Mouse (Mus musculus) embryonic facial prominence, embryonic 14.5 days (tissue): ENCODE measurements around the gene Dnajc21. TPM values are rescaled to one million over a fixed set of nuclear protein-coding genes. Genes with fewer than 3 reads are reported as not detected.

Source experiments
- ATAC-seq: fragments of 200-750 bp; cut with Nextera tagmentation; 2 replicates; pipeline ENCODE4 v1.8.0; 2017; ENCODE audit warnings: low read depth, moderate number of reproducible peaks, moderate TSS enrichment
- DNase-seq: peaks from one replicate; pipeline ENCODE4 v3.0.0-alpha.2; 2015; ENCODE audit warnings: low spot score
- H3K27ac ChIP-seq: fragments of 300-500 bp; sonication (generic); replicated peaks from 2 replicates; pipeline ENCODE4 v1.5.1; 2014; ENCODE audit warnings: low read depth, mild to moderate bottlenecking, low read length, moderate library complexity
- H3K27me3 ChIP-seq: fragments of 300-500 bp; sonication (generic); replicated peaks from 2 replicates; pipeline ENCODE4 v1.6.1; 2014; ENCODE audit warnings: low read length; ENCODE audit not compliant: control insufficient read depth, insufficient read depth
- H3K36me3 ChIP-seq: fragments of 300-500 bp; sonication (generic); 2 replicates; pipeline ENCODE4 v1.6.1; 2014; ENCODE audit warnings: low read length, mixed read lengths; ENCODE audit not compliant: control insufficient read depth, insufficient read depth
- H3K4me1 ChIP-seq: fragments of 300-500 bp; sonication (generic); 2 replicates; pipeline ENCODE4 v1.6.1; 2014; ENCODE audit warnings: antibody characterized with exemption, low read length; ENCODE audit not compliant: control insufficient read depth, insufficient read depth
- H3K4me2 ChIP-seq: fragments of 300-500 bp; sonication (generic); 2 replicates; pipeline ENCODE4 v1.6.1; 2014; ENCODE audit warnings: low read depth, mild to moderate bottlenecking, low read length, moderate library complexity, mixed read lengths
- H3K4me3 ChIP-seq: fragments of 300-500 bp; sonication (generic); 2 replicates; pipeline ENCODE4 v1.5.1; 2014; ENCODE audit warnings: low read depth, mild to moderate bottlenecking, low read length
- H3K9ac ChIP-seq: fragments of 300-500 bp; sonication (generic); 2 replicates; pipeline ENCODE4 v1.6.1; 2014; ENCODE audit warnings: low read depth, mild to moderate bottlenecking, low read length, moderate library complexity, mixed read lengths
- H3K9me3 ChIP-seq: fragments of 300-500 bp; sonication (generic); 2 replicates; pipeline ENCODE4 v1.6.1; 2016; ENCODE audit warnings: low read length; ENCODE audit not compliant: control insufficient read depth
- WGBS: fragments of 180-500 bp; shearing (Covaris S2); extraction: QIAGEN DNeasy Blood & Tissue Kit; methylation state at CpG from one replicate; pipeline ENCODE4 v1.1.7; 2014; 5-methylcytosine and 5-hydroxymethylcytosine counted together
- polyA plus RNA-seq: library from polyadenylated mRNA; unstranded; fragments of >200 nt; fragmentation: Nextera tagmentation; extraction: Ambion mirVana; gene quantifications from 2 replicates; pipeline ENCODE4 v1.2.1, GENCODE M21; 2014

Gene Dnajc21
- polyA plus RNA-seq, 1 experiment from 2014 or later, result 15.9 TPM

- Histone ChIP-seq H3K9ac (no peak overlapping the region), H3K27ac (no peak overlapping the region), H3K4me2 (no peak overlapping the region), H3K27me3 (no peaks in the 10 kb centered on the region), H3K36me3 (peaks cover 34% of the 10 kb centered on the region), H3K9me3 (no peaks in the 10 kb centered on the region), H3K4me3 (no peak overlapping the region), H3K4me1 (peaks cover under 1% of the 10 kb centered on the region; the same call in 1 of the 2 replicates)
- ATAC-seq, result no peak
- WGBS, result 71% methylated on average over 5 of the region's 5 CpGs
- DNase-seq, result no peak
Measured at GRCm38 (mm10) chr15:10463555-10463954, 6.8 kb downstream of the Dnajc21 start.

DNA sequence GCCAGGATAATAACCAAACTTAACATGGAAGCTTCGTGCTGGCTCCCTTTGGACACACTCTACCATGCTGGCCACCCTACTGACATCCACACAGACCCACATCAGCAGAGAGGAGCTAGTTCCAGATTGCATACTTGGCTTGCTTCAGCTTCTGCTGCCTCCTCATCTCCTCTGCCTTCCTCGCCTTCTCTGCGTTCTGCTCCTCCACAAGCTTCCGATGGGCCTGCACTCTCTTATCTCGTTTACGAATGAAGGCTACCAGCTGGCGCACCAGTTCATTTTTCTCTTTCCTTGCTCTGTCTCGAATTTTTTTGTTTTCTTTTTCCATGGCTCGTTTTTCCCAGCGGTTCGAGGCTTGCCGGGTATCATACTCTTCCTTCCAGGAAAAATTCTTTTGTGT is 9.3 kb downstream of the Dnajc21 start:
- Histone ChIP-seq H3K27me3 (no peaks in the 10 kb centered on the region), H3K9ac (no peak overlapping the region), H3K9me3 (no peaks in the 10 kb centered on the region), H3K27ac (no peak overlapping the region), H3K4me1 (no peaks in the 10 kb centered on the region), H3K4me2 (no peak overlapping the region), H3K36me3 (peaks cover 54% of the 10 kb centered on the region), H3K4me3 (no peak overlapping the region)
- 86% methylated on average over 12 of the region's 12 CpGs for WGBS
- ATAC-seq (no peak), DNase-seq (no peak)

GRCm38 (mm10) chr15:10447102-10447501 is 23.2 kb downstream of the Dnajc21 start:
- Histone ChIP-seq H3K4me3 (no peak overlapping the region), H3K4me1 (no peaks in the 10 kb centered on the region), H3K36me3 (peaks cover 53% of the 10 kb centered on the region), H3K9ac (no peak overlapping the region), H3K4me2 (no peak overlapping the region), H3K9me3 (no peaks in the 10 kb centered on the region), H3K27ac (no peak overlapping the region), H3K27me3 (no peaks in the 10 kb centered on the region)
- no peak for ATAC-seq
- DNase-seq, result no peak
- WGBS, result 85% methylated on average over 3 of the region's 3 CpGs

DNA sequence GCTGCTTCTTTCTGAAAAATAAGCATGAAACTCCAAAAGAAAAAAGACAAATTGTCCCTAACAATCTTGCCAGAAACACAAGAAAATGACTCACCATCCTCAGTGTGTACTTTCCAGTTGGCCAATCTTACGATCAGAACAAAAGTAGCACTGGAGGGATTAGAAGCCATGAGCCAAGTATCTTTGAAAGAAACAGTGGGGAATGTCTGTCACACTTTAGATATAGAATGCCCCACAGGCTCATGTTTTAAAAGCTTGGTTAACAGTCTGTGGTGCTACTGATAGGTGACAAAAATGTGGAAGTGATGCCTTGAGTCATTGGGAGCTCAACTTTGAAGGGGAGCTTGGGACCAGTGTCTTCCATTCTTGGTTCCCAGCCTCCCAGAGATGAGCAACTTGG is 28.0 kb downstream of the Dnajc21 start:
- no peak for ATAC-seq
- no peak for DNase-seq
- 89% methylated on average over 1 of the region's 1 CpGs for WGBS

GRCm38 (mm10) chr15:10441493-10441892 is 28.8 kb downstream of the Dnajc21 start:
- H3K9me3 ChIP-seq, result no peaks in the 10 kb centered on the region
- no peak for DNase-seq
- no peak overlapping the region for H3K27ac ChIP-seq
- H3K36me3 ChIP-seq, result peaks cover 25% of the 10 kb centered on the region
- no peak overlapping the region for H3K4me3 ChIP-seq
- H3K9ac ChIP-seq, result no peak overlapping the region
- no peak for ATAC-seq
- H3K27me3 ChIP-seq, result no peaks in the 10 kb centered on the region
- 84% methylated on average over 9 of the region's 9 CpGs for WGBS
- no peak overlapping the region for H3K4me2 ChIP-seq
- H3K4me1 ChIP-seq, result no peaks in the 10 kb centered on the region

More for the DNA sequence above, 28.0 kb downstream of the Dnajc21 start:
- peaks cover 31% of the 10 kb centered on the region for H3K36me3 ChIP-seq
- H3K4me2 ChIP-seq, result no peak overlapping the region
- no peaks in the 10 kb centered on the region for H3K9me3 ChIP-seq
- no peak overlapping the region for H3K9ac ChIP-seq
- no peak overlapping the region for H3K4me3 ChIP-seq
- no peak overlapping the region for H3K27ac ChIP-seq
- no peaks in the 10 kb centered on the region for H3K4me1 ChIP-seq
- H3K27me3 ChIP-seq, result no peaks in the 10 kb centered on the region

DNA sequence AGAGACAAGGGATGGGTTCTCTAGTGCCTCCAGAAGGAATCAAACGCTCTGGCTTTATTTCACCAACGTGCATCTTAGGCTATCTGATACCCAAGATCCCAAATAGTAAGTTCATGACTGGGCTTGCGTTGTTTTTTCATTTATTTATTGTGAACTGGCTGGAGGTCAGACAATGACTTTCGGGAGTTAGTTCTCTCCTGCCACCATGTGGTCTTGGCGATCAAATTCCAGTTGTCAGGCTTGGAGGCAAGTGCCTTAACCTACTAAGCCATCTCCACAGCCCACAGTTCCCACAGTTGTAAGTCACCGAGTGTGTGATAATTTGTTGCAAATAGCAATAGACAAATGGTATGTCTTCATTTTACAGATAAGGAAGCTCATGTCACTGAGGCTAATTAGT is 30.4 kb downstream of the Dnajc21 start:
- H3K4me3 ChIP-seq, result no peak overlapping the region
- no peaks in the 10 kb centered on the region for H3K4me1 ChIP-seq
- DNase-seq, result no peak
- H3K27me3 ChIP-seq, result no peaks in the 10 kb centered on the region
- no peak overlapping the region for H3K9ac ChIP-seq
- 73% methylated on average over 6 of the region's 6 CpGs for WGBS
- H3K27ac ChIP-seq, result no peak overlapping the region
- no peaks in the 10 kb centered on the region for H3K9me3 ChIP-seq
- H3K36me3 ChIP-seq, result peaks cover 14% of the 10 kb centered on the region
- no peak overlapping the region for H3K4me2 ChIP-seq
- no peak for ATAC-seq

GRCm38 (mm10) chr15:10436893-10437292 is 33.4 kb downstream of the Dnajc21 start:
- Histone ChIP-seq H3K36me3 (peaks cover 14% of the 10 kb centered on the region), H3K27me3 (no peaks in the 10 kb centered on the region), H3K27ac (no peak overlapping the region), H3K9ac (no peak overlapping the region), H3K4me3 (no peak overlapping the region), H3K4me2 (no peak overlapping the region), H3K9me3 (no peaks in the 10 kb centered on the region), H3K4me1 (no peaks in the 10 kb centered on the region)
- ATAC-seq (no peak), DNase-seq (no peak)
- WGBS, result 82% methylated on average over 1 of the region's 1 CpGs

- ATAC-seq (no peak), DNase-seq (no peak)
- Histone ChIP-seq H3K9ac (no peak overlapping the region), H3K27me3 (no peaks in the 10 kb centered on the region), H3K36me3 (no peaks in the 10 kb centered on the region), H3K27ac (no peak overlapping the region), H3K4me1 (no peaks in the 10 kb centered on the region), H3K4me2 (no peak overlapping the region), H3K9me3 (no peaks in the 10 kb centered on the region), H3K4me3 (no peak overlapping the region)
- 92% methylated on average over 13 of the region's 13 CpGs for WGBS
Measured at GRCm38 (mm10) chr15:10426545-10427266, 43.6 kb downstream of the Dnajc21 start.

GRCm38 (mm10) chr15:10426124-10426523 is 44.2 kb downstream of the Dnajc21 start:
- no peak for ATAC-seq
- 85% methylated on average over 6 of the region's 6 CpGs for WGBS
- H3K4me1 ChIP-seq, result no peaks in the 10 kb centered on the region
- no peak for DNase-seq
- H3K4me3 ChIP-seq, result no peak overlapping the region
- H3K9me3 ChIP-seq, result no peaks in the 10 kb centered on the region
- H3K36me3 ChIP-seq, result no peaks in the 10 kb centered on the region
- no peak overlapping the region for H3K4me2 ChIP-seq
- H3K27me3 ChIP-seq, result no peaks in the 10 kb centered on the region
- H3K9ac ChIP-seq, result no peak overlapping the region
- no peak overlapping the region for H3K27ac ChIP-seq
